Mouse (Mus musculus) bone marrow, adult 2 months (tissue): ENCODE data around the gene Catsperz.

Experiments used
- CTCF ChIP-seq: fragments of 200-500 bp; IDR thresholded peaks from 2 replicates; pipeline ENCODE4 v1.5.1; 2011; ENCODE audit warnings: low read length, control low read depth; ENCODE audit not compliant: control insufficient read depth, insufficient read depth
- POLR2A ChIP-seq: fragments of 200-500 bp; IDR thresholded peaks from 2 replicates; pipeline ENCODE4 v1.6.1; 2011; ENCODE audit warnings: low read depth, mild to moderate bottlenecking, control low read depth, low read length, borderline replicate concordance; ENCODE audit not compliant: control insufficient read depth

- TF ChIP-seq POLR2A (no peak), CTCF (no peak)
Measured at GRCm38 (mm10) chr19:6931002-6931401, 5.8 kb upstream of the Catsperz start.
